ENCODE assay signal across 11 mouse cellular contexts in the genomic region with DNA sequence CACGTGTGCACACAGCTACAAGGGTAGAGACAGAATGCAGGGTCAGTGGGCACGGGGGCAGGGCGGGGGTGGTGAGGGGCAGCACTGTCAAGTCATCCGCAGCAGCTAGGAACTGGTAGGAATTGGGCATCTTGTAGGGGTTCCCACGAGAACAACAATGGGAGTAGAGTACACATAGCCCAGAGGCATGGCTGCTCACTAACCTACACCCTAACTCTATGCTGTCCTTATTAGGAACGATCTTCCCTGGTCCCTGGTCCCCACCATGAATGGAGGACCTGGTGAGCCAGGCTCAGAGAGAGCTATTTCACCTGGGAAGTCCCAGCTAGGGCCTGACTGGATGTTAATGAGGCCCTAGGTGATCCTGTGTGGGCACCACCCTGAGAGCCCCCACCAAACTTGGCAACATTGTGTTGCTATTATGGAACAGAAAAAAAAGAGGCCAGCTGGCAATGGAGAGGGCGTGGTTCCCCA. TPM values are rescaled to one million over a fixed set of nuclear protein-coding genes. Genes with fewer than 3 reads are reported as not detected.
DNase-seq lines count a peak whose midpoint lies in the region; ATAC-seq and TF ChIP-seq lines count a peak whose summit lies in the region.
"Had no signal": no experiment of that assay in that cellular context is flagged by ENCODE, and none has a peak within 500 bp of the region (broad histone marks: within the 10 kb centered on the region; RNA-seq: fewer than 3 reads in every experiment).

No protein-coding gene starts in this region.

- H3K4me3 ChIP-seq in heart, embryonic 16.5 days (ENCODE audit: low read length) = no peak overlapping the region
- H3K4me3 ChIP-seq in E14TG2a.4 (replicated peaks; ENCODE audit: low read length) = 0 out of 2 replicates have a peak overlapping the region, but pooled peaks have one; percentile 27
- H3K4me3 ChIP-seq in forebrain, embryonic 15.5 days = no peak overlapping the region
- no peak overlapping the region for H3K4me3 ChIP-seq in midbrain, embryonic 14.5 days (replicated peaks; ENCODE audit: low read depth, low read length)

- H3K27ac ChIP-seq in heart, embryonic 16.5 days (ENCODE audit: low read length) = 0 out of 2 replicates have a peak overlapping the region, but pooled peaks have one; percentile 24
- H3K27ac ChIP-seq in forebrain, embryonic 15.5 days (replicated peaks) = peak overlapping the region; percentile 75
- 0 out of 2 replicates have a peak overlapping the region, but pooled peaks have one; percentile 0 for H3K27ac ChIP-seq in midbrain, embryonic 14.5 days (replicated peaks; ENCODE audit: low read depth, low read length)

- H3K4me2 ChIP-seq in heart, embryonic 16.5 days (ENCODE audit: low read depth, low read length) = no peak overlapping the region
- H3K4me2 ChIP-seq in forebrain, embryonic 15.5 days (replicated peaks) = no peak overlapping the region
- no peak overlapping the region for H3K4me2 ChIP-seq in midbrain, embryonic 14.5 days (ENCODE audit: low read length)

- H3K4me1 ChIP-seq in heart, embryonic 16.5 days (ENCODE audit: control insufficient read depth, insufficient read depth, low read length) = peaks cover 49% of the 10 kb centered on the region
- no peaks in the 10 kb centered on the region for H3K4me1 ChIP-seq in E14TG2a.4 (replicated peaks; ENCODE audit: low read depth, low read length)
- H3K4me1 ChIP-seq in forebrain, embryonic 15.5 days = peaks cover 34% of the 10 kb centered on the region
- H3K4me1 ChIP-seq in midbrain, embryonic 14.5 days (ENCODE audit: control insufficient read depth, insufficient read depth, low read length) = peaks cover 11% of the 10 kb centered on the region; the same call in 1 of the 2 replicates

- WGBS in heart, embryonic 16.5 days = 74% methylated on average over 7 of the region's 7 CpGs
- WGBS in forebrain, embryonic 15.5 days = 58% methylated on average over 7 of the region's 7 CpGs
- WGBS in midbrain, embryonic 14.5 days = 75% methylated on average over 7 of the region's 7 CpGs

- no peaks in the 10 kb centered on the region for H3K9me3 ChIP-seq in heart, embryonic 16.5 days (replicated peaks; ENCODE audit: control insufficient read depth, low read length)
- peaks cover 70% of the 10 kb centered on the region for H3K9me3 ChIP-seq in E14TG2a.4 (ENCODE audit: low read length)
- no peaks in the 10 kb centered on the region for H3K9me3 ChIP-seq in forebrain, embryonic 15.5 days
- no peaks in the 10 kb centered on the region for H3K9me3 ChIP-seq in midbrain, embryonic 14.5 days (ENCODE audit: control insufficient read depth, low read length)
- H3K9me3 ChIP-seq: megakaryocyte, embryonic 14.5 days had no signal

- intact Hi-C loops in left cerebral cortex, postnatal 25 days (cut with DNase I) = no loop called here

- TF ChIP-seq CTCF in E14TG2a.4 (conservative IDR thresholded peaks at IDR 0.05; ENCODE audit: low read length) = no peak

- H3K36me3 ChIP-seq in heart, embryonic 16.5 days (ENCODE audit: control insufficient read depth, insufficient read depth) = 0 out of 2 replicates have a peak, but pooled peaks cover 3% of the 10 kb centered on the region
- H3K36me3 ChIP-seq in E14TG2a.4 (ENCODE audit: insufficient read depth, low read length) = peaks cover 65% of the 10 kb centered on the region
- H3K36me3 ChIP-seq in forebrain, embryonic 15.5 days = no peaks in the 10 kb centered on the region
- H3K36me3 ChIP-seq in midbrain, embryonic 14.5 days (ENCODE audit: control insufficient read depth, insufficient read depth, low read length) = no peaks in the 10 kb centered on the region

- H3K9ac ChIP-seq in heart, embryonic 16.5 days (ENCODE audit: low read length) = no peak overlapping the region
- no peak overlapping the region for H3K9ac ChIP-seq in forebrain, embryonic 15.5 days (replicated peaks)
- H3K9ac ChIP-seq in midbrain, embryonic 14.5 days (replicated peaks; ENCODE audit: low read length) = no peak overlapping the region

- ATAC-seq in heart, embryonic 16.5 days (replicated peaks; ENCODE audit: extremely low read depth, insufficient read depth, low FRiP score) = no peak
- peak; percentile 54 for ATAC-seq in forebrain, embryonic 15.5 days (replicated peaks)
- 0 out of 2 replicates have a peak, but pooled peaks have one; percentile 24 for ATAC-seq in midbrain, embryonic 14.5 days (ENCODE audit: low FRiP score, low TSS enrichment)

- H3K27me3 ChIP-seq in heart, embryonic 16.5 days (ENCODE audit: control insufficient read depth, insufficient read depth, low read length) = no peaks in the 10 kb centered on the region
- H3K27me3 ChIP-seq in E14TG2a.4 (ENCODE audit: insufficient read depth, low read length) = no peaks in the 10 kb centered on the region
- no peaks in the 10 kb centered on the region for H3K27me3 ChIP-seq in forebrain, embryonic 15.5 days
- H3K27me3 ChIP-seq in midbrain, embryonic 14.5 days (ENCODE audit: control insufficient read depth, insufficient read depth, low read length) = no peaks in the 10 kb centered on the region
- H3K27me3 ChIP-seq: megakaryocyte, embryonic 14.5 days had no signal

- DNase-seq in heart, adult 9 months (ENCODE audit: low spot score in 2 of 2) = no peak
- no peak for DNase-seq in midbrain, embryonic 14.5 days
- no peak for DNase-seq in adrenal gland, adult 18-20 months (ENCODE audit: low spot score in 2 of 2)
- no peak for DNase-seq in left cerebral cortex, postnatal 25 days (ENCODE audit: low spot score in 2 of 2)
- DNase-seq: thymus, postnatal 14 days had no signal

RNA-seq across cellular contexts. Expression of a gene that starts 21.2 kb away (rescaled TPM):
- polyA plus RNA-seq in heart, embryonic 16.5 days (2015; fragmentation: Nextera tagmentation; extraction: Ambion mirVana) = 18.2 and 21.1 TPM in 2 replicates
- 37.8 and 40.5 TPM in 2 replicates for polyA plus RNA-seq in forebrain, embryonic 15.5 days (2015; fragmentation: Nextera tagmentation; extraction: Ambion mirVana)
- polyA plus RNA-seq in midbrain, embryonic 14.5 days (2014; fragmentation: Nextera tagmentation; extraction: Ambion mirVana) = 9.5 and 31.7 TPM in 2 replicates
- total RNA-seq in adrenal gland, adult 18-20 months (2021) = 10 to 100 TPM; 72.8 to 73.6 TPM
- total RNA-seq in left cerebral cortex, postnatal 25 days (2021) = 100 to 1,000 TPM; 122 TPM

RNA-seq across cellular contexts. Expression of a gene that starts 24.1 kb away (rescaled TPM):
- polyA plus RNA-seq in heart, embryonic 16.5 days (2015; fragmentation: Nextera tagmentation; extraction: Ambion mirVana) = 0.14 TPM in 1 of 2 replicates, not detected in the other
- polyA plus RNA-seq in forebrain, embryonic 15.5 days (2015; fragmentation: Nextera tagmentation; extraction: Ambion mirVana) = 0.66 and 0.75 TPM in 2 replicates
- 0.51 and 0.74 TPM in 2 replicates for polyA plus RNA-seq in midbrain, embryonic 14.5 days (2014; fragmentation: Nextera tagmentation; extraction: Ambion mirVana)
- under 1 TPM in 1 of 2 experiments, not detected in 1; 0.17 TPM for total RNA-seq in adrenal gland, adult 18-20 months (2021)
- under 1 TPM; 0.64 to 0.87 TPM for total RNA-seq in left cerebral cortex, postnatal 25 days (2021)
- total RNA-seq: adrenal gland, postnatal 25 days; heart, postnatal 10 days had no signal

RNA-seq across cellular contexts. Expression of a gene that starts 33.5 kb away (rescaled TPM):
- polyA plus RNA-seq in heart, embryonic 16.5 days (2015; fragmentation: Nextera tagmentation; extraction: Ambion mirVana) = 73.2 and 83.4 TPM in 2 replicates
- 35.3 and 43.0 TPM in 2 replicates for polyA plus RNA-seq in forebrain, embryonic 15.5 days (2015; fragmentation: Nextera tagmentation; extraction: Ambion mirVana)
- polyA plus RNA-seq in midbrain, embryonic 14.5 days (2014; fragmentation: Nextera tagmentation; extraction: Ambion mirVana) = 30.1 and 36.6 TPM in 2 replicates
- total RNA-seq in adrenal gland, adult 18-20 months (2021) = 10 to 100 TPM; 70.0 to 92.4 TPM
- total RNA-seq in left cerebral cortex, postnatal 25 days (2021) = 10 to 100 TPM; 18.4 to 18.8 TPM

RNA-seq across cellular contexts. Expression of a gene that starts 33.6 kb away (rescaled TPM):
- 1.6 and 1.7 TPM in 2 replicates for polyA plus RNA-seq in heart, embryonic 16.5 days (2015; fragmentation: Nextera tagmentation; extraction: Ambion mirVana)
- polyA plus RNA-seq in forebrain, embryonic 15.5 days (2015; fragmentation: Nextera tagmentation; extraction: Ambion mirVana) = 4.9 and 5.4 TPM in 2 replicates
- polyA plus RNA-seq in midbrain, embryonic 14.5 days (2014; fragmentation: Nextera tagmentation; extraction: Ambion mirVana) = 2.5 and 6.1 TPM in 2 replicates
- 10 to 100 TPM in 1 of 2 experiments, 1 to 10 TPM in 1; 8.4 to 10.0 TPM for total RNA-seq in adrenal gland, adult 18-20 months (2021)
- total RNA-seq in left cerebral cortex, postnatal 25 days (2021) = 1 to 10 TPM; 6.7 to 7.4 TPM

RNA-seq across cellular contexts. Expression of a gene that starts 35.4 kb away (rescaled TPM):
- polyA plus RNA-seq in heart, embryonic 16.5 days (2015; fragmentation: Nextera tagmentation; extraction: Ambion mirVana) = 0.24 and 0.66 TPM in 2 replicates
- 0.19 and 0.57 TPM in 2 replicates for polyA plus RNA-seq in forebrain, embryonic 15.5 days (2015; fragmentation: Nextera tagmentation; extraction: Ambion mirVana)
- polyA plus RNA-seq in midbrain, embryonic 14.5 days (2014; fragmentation: Nextera tagmentation; extraction: Ambion mirVana) = 0.22 and 0.32 TPM in 2 replicates
- total RNA-seq in adrenal gland, adult 18-20 months (2021) = 1 to 10 TPM in 1 of 2 experiments, under 1 TPM in 1; 0.46 to 1.2 TPM
- 1 to 10 TPM in 1 of 2 experiments, under 1 TPM in 1; 0.27 to 1.1 TPM for total RNA-seq in left cerebral cortex, postnatal 25 days (2021)
- total RNA-seq: heart, postnatal 10 days had no signal

Comparison
In these comparisons a context has a peak if more than half of its experiments do, and no peak if none do; other contexts are left out.
1. H3K27ac ChIP-seq: peak in every context shown above with its lines; median percentile 75 in forebrain, embryonic 15.5 days; 24 in heart, embryonic 16.5 days; 0 in midbrain, embryonic 14.5 days.